Mouse (Mus musculus) bone marrow macrophage, adult 2 months (primary cell): Measurements from ENCODE around the gene Zfp142. TPM values are rescaled to one million over a fixed set of nuclear protein-coding genes. Genes with fewer than 3 reads are reported as not detected.
A peak's percentile ranks its signal among the peaks of the same experiment; 100 is the strongest.

Source experiments
- H3K27ac ChIP-seq: 2 replicates; pipeline ENCODE4 v1.5.1; 2012; ENCODE audit warnings: low read depth, low read length; ENCODE audit not compliant: insufficient read depth
- H3K4me1 ChIP-seq: 2 replicates; pipeline ENCODE4 v1.6.1; 2012; ENCODE audit warnings: low read length; ENCODE audit not compliant: control insufficient read depth, insufficient read depth
- H3K4me3 ChIP-seq: 2 replicates; pipeline ENCODE4 v1.5.1; 2012; ENCODE audit warnings: mild to moderate bottlenecking, low read length, moderate library complexity; ENCODE audit not compliant: insufficient read depth
- CTCF ChIP-seq: IDR thresholded peaks from 2 replicates; pipeline ENCODE4 v1.5.1; 2012; ENCODE audit warnings: low read depth, mild to moderate bottlenecking, low read length, moderate library complexity
- POLR2A ChIP-seq: IDR thresholded peaks from 2 replicates; pipeline ENCODE4 v1.6.1; 2012; ENCODE audit warnings: mild to moderate bottlenecking, low read depth, low read length, borderline replicate concordance
- polyA plus RNA-seq: library from polyadenylated mRNA; stranded (reverse); fragments of >200 nt; gene quantifications from 2 replicates; pipeline ENCODE4 v1.2.4, GENCODE M21; 2012; ENCODE audit not compliant: missing spikeins, insufficient read depth, insufficient read length

The Zfp142 gene
- 7.2 and 8.7 TPM in 2 replicates for polyA plus RNA-seq

DNA sequence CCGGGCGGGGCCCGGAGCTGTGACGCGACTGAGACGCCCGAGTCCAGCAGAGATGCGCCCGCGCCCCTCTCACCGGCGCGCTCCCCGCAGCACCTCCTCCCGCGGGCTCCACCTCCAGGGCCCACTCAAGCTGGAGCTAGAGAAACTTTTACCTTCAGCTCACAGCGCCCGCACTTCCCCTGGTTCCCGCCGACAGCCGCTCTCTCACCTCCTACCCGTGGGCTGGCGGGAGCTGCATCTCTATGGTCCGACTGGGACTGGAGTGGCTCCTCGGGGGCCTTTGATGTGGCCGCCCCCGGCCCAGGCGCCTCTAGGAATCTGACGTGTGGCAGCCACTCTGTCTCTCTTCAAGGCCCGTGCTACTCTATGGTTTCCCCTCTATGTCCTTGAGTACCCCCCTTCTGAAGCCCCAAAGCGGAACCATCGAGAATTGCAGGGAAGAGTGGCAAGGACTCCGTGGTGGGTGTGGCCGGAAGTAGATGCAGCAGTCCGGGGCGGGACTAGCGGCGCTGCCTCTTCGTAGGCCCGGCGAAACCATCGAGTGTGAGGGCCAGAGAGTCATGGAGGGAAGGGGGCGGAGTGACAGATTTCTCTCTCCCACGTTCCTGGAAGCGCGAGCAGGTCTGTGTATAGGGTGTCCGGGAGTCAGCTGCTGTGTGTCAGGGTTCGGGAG lies at the start of gene Zfp142, which contains the start of gene Bcs1l:
TSS of gene Zfp142 (minus strand) at position 474 of the 673 bp plus-strand sequence.
TSS of gene Bcs1l (plus strand) at position 517 of the 673 bp plus-strand sequence.
- peak within 1 kb of the TSS; percentile 67 for H3K4me3 ChIP-seq
- peaks cover 8% of the 10 kb centered on the region for H3K4me1 ChIP-seq
- H3K27ac ChIP-seq: peak within 1 kb of the TSS; percentile 27
- TF ChIP-seq POLR2A (no peak), CTCF (no peak)

DNA sequence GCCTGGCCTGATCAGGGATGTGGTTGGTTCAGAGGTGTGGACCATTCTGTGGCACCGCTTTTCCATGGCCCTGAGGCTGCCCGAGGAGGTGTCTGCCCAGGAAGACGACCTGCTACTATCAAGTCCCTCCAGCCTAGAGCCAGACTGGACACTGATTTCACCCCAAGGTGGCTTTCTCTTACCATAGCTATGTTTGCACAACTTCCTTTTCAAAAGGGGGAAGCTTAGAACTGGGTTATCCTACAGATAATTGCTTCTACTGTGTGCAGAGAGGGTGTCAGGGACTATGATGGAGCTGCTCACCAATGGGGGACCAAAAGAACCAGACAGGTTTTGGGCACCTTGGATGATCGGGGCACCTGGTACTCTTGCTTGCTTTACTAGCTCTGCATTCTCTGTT lies 44.7 kb upstream of the Zfp142 start:
- H3K4me3 ChIP-seq: no peak overlapping the region
- H3K27ac ChIP-seq: no peak overlapping the region
- no peak for TF ChIP-seq CTCF
- H3K4me1 ChIP-seq: peaks cover 6% of the 10 kb centered on the region

- TF ChIP-seq POLR2A (no peak), CTCF (no peak)
- H3K27ac ChIP-seq: no peak overlapping the region
- H3K4me3 ChIP-seq: no peak overlapping the region
- peaks cover 5% of the 10 kb centered on the region for H3K4me1 ChIP-seq
These were observed 40.0 kb upstream of the Zfp142 start for GRCm38 (mm10) chr1:74628001-74628400.

- TF ChIP-seq POLR2A (no peak), CTCF (no peak)
- H3K27ac ChIP-seq: no peak overlapping the region
- no peak overlapping the region for H3K4me3 ChIP-seq
- H3K4me1 ChIP-seq: no peaks in the 10 kb centered on the region
These were observed 38.0 kb upstream of the Zfp142 start for GRCm38 (mm10) chr1:74626076-74626475.

GRCm38 (mm10) chr1:74624183-74624582 lies 36.1 kb upstream of the Zfp142 start:
- Histone ChIP-seq H3K27ac (no peak overlapping the region), H3K4me3 (no peak overlapping the region), H3K4me1 (no peaks in the 10 kb centered on the region)
- TF ChIP-seq CTCF (no peak), POLR2A (no peak)

DNA sequence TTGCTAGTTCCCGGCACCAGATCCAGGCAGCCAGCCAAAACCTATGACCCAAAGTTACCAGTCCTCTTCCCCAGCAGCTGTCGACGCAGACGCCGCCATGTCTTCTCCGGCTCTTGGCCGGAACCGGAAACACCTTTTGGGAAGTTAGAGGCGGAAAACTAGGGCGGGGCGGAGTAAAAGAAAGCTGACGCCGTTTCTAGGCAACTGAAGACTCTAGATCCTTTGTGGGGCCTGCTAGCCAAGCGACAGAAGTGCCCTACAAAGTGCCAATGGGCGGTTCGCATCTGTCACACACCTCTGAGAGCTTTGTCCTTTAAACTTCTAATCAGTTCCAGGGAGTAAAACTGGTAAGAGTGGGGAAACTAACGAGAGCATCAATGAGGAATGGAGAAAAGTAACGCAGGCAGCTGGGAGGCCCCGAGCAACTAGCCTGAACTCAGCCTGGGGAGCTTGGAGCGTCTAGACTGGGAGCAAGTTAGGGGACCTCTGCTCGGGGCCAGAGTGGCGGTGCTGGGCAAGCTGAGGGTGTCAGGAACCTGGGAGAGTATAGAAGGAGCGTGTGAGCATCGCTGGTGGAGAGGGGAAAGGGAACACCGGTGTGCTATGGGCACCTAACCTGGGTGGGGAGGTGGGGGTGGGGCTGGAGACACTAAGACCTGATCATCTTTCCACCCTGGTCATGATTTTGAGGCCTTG lies 13.4 kb upstream of the Zfp142 start, which contains the start of the genes Rnf25 and Stk36:
TSS of gene Rnf25 (minus strand) at position 131 of the 696 bp plus-strand sequence.
TSS of gene Stk36 (plus strand) at position 179 of the 696 bp plus-strand sequence.
- peaks cover 5% of the 10 kb centered on the region for H3K4me1 ChIP-seq

DNA sequence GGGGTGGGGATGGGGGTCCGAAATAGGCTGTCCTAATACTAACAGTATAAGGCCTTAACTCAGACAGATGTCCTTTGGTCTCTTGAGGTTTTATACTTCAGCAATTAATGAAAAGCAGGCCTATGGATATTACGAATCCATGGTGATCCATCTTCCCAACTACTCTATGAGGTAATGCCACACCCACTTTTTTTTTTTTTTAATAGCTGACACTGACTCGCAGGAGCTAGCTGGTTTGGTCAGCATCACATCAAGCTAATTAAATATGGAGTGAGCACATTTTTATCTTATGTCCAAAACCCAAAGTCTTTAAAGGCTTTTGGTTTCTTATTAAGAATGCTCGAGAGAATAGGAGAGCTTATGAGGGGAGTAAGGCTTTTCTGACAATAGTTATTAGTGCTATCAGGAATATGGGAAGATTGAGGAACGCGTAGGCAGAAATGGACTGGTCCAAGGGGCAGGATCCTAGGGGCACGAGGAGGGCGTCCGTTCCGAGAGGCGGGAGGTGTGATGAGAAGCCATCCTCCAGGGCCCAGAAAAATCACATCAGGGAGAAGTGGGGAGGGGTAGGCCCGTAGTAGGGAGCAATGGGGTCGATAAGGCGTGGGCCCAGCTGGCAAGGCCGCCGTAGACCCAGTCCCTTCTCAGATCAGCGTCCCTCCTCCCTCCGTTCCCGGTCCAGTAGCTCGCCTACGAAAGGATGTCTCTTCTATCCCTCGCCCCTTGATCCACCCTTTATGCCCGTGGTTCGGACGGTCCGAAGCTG lies 12.6 kb upstream of the Zfp142 start:
- TF ChIP-seq POLR2A (no peak), CTCF (no peak)
- H3K4me1 ChIP-seq: peaks cover 5% of the 10 kb centered on the region
- H3K27ac ChIP-seq: no peak overlapping the region
- H3K4me3 ChIP-seq: peak overlapping the region; percentile 81

More for the DNA sequence above, 13.4 kb upstream of the Zfp142 start, which contains the start of the genes Rnf25 and Stk36:
- H3K27ac ChIP-seq: no peak within 1 kb of the TSS
- H3K4me3 ChIP-seq: peak within 1 kb of the TSS; percentile 81
- TF ChIP-seq CTCF (no peak), POLR2A (no peak)

DNA sequence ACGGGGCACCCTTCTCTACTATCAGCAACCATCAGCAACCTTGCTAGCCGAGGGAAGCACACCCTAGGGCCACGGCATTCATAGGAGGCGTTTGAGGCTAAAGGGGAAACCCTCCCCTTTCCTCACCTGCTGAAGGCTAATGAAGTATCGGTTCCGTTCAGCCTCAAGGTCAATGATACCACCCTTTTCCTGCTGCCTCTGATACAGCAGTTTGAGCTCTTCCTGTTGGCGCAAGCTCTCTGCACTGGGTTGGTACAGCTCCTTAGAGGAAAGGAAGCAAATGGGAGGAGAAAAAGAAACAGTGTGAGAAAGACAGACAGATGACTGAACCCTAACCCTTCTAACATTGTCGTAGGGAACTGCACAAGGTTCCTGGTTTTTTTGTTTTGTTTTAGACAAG lies 6.4 kb upstream of the Zfp142 start:
- H3K27ac ChIP-seq: no peak overlapping the region
- H3K4me3 ChIP-seq: no peak overlapping the region
- no peak for TF ChIP-seq POLR2A
- TF ChIP-seq CTCF: no peak
- H3K4me1 ChIP-seq: no peaks in the 10 kb centered on the region

DNA sequence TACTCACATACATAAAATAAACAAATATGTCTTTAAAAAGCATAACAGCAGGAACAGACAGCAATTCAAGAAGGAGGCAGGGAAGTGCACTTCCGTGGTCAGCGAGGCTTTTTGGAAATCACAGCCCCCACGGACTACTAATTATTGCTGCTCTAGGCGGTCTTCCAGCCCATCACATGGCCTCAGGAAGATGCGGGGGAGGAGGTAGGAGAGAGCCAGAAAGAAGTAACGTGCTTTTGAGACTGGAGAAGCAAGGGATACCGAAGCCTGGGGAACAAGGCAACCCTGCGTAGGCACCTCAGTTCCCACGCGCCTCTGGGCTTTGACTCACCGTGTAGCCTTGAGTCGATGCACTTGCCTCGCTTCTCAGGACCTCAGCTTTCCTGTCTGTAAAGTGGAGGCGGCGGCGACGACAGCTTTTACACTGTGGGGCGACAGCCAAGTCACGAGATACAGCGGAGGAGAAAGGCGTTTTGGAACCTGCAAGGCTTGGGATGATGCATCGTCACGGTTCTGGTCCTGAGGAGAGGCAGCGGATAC lies 743 bp downstream of the Zfp142 start:
- Histone ChIP-seq H3K4me1 (peaks cover 8% of the 10 kb centered on the region), H3K4me3 (peak overlapping the region; percentile 67), H3K27ac (peak overlapping the region; percentile 27)
- TF ChIP-seq CTCF (no peak), POLR2A (no peak)

DNA sequence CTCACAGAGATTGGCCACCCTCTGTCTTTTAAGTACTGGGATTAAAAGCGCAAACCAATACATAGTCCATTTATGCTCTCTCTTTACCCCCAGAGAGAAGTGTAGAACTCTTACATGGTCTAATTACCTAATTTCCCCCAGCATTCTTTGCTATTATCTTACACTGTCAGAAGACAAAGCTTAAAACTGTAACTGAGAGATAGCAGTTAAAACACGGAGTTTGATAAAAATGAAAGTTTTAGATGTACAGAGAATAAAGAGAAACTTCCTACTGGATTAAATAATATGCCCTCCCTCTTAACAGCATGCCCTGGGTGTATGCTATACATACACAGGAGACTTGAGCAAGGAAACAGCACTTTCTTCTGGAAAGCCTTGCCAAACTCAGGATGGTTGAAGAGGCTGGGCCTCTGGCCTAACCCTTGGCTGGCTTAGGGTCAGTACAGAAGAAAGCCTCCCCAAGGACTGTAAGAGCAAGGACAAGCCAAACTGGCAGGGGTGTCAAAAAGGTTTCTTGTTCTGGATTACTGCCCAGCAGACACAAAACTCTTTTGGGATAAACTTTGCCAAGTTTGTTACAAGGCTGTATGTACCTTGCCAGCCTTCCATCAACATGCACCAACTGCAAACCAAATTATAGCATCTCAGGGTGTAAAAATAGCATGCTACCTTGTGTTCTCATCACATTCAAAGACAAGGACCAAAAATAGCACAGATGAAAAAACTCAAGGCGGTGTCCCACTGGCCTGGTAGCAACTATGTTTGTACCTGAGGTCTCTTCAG lies 3.2 kb downstream of the Zfp142 start:
- H3K4me3 ChIP-seq: no peak overlapping the region
- H3K4me1 ChIP-seq: peaks cover 8% of the 10 kb centered on the region
- H3K27ac ChIP-seq: no peak overlapping the region
- TF ChIP-seq POLR2A: no peak
- no peak for TF ChIP-seq CTCF
